Mouse (Mus musculus) lung, postnatal 0 days (tissue): ENCODE data around the gene Ccdc158.

ENCODE experiments used
- CTCF ChIP-seq: IDR thresholded peaks from 2 replicates; pipeline ENCODE4 v1.5.1; 2016; ENCODE audit warnings: antibody characterized with exemption, mild to moderate bottlenecking
- EP300 ChIP-seq: IDR thresholded peaks from 2 replicates; pipeline ENCODE4 v1.6.1; 2016; ENCODE audit warnings: antibody characterized with exemption, mild to moderate bottlenecking, control low read depth

- no peak for TF ChIP-seq CTCF
- no peak for TF ChIP-seq EP300
These were observed 9.8 kb upstream of the Ccdc158 start for GRCm38 (mm10) chr5:92684715-92685460.
